Mouse (Mus musculus) megakaryocyte, embryonic 14.5 days (primary cell): Measurements from ENCODE around the gene Banp. TPM values are rescaled to one million over a fixed set of nuclear protein-coding genes. Genes with fewer than 3 reads are reported as not detected.

Source experiments
- H3K27me3 ChIP-seq: replicated peaks from 2 replicates; pipeline ENCODE3; 2012; ENCODE audit warnings: inconsistent platforms
- H3K36me3 ChIP-seq: replicated peaks from 2 replicates; pipeline ENCODE3; 2012; ENCODE audit warnings: low read length, inconsistent platforms, mixed read lengths
- H3K4me1 ChIP-seq: 2 replicates; pipeline ENCODE4 v1.6.1; 2012; ENCODE audit warnings: inconsistent platforms
- H3K4me3 ChIP-seq: replicated peaks from 2 replicates; pipeline ENCODE3; 2012; ENCODE audit warnings: moderate library complexity, mild to moderate bottlenecking, inconsistent platforms
- H3K9me3 ChIP-seq: 2 replicates; pipeline ENCODE4 v1.6.1; 2012; ENCODE audit warnings: inconsistent platforms
- FLI1 ChIP-seq: IDR thresholded peaks from 2 replicates; pipeline ENCODE4 v1.6.1; 2012; ENCODE audit warnings: low read length, inconsistent platforms, mixed read lengths
- GATA1 ChIP-seq: IDR thresholded peaks from 3 replicates; pipeline ENCODE4 v1.6.1; 2012; ENCODE audit warnings: mixed read lengths, low read length, inconsistent platforms, borderline replicate concordance
- polyA plus RNA-seq: library from polyadenylated mRNA; stranded (reverse); fragments of >175 nt; gene quantifications from 2 replicates; pipeline ENCODE4 v1.2.3, GENCODE M21; 2012; ENCODE audit warnings: low replicate concordance; ENCODE audit not compliant: insufficient read depth

Gene Banp
- polyA plus RNA-seq, 1 experiment = 47.5 TPM

GRCm38 (mm10) chr8:122047206-122047870 lies 97.8 kb downstream of the Banp start:
- H3K27me3 ChIP-seq = peaks cover 89% of the 10 kb centered on the region
- H3K9me3 ChIP-seq = no peaks in the 10 kb centered on the region
- H3K4me3 ChIP-seq = no peak overlapping the region
- no peaks in the 10 kb centered on the region for H3K36me3 ChIP-seq
- peaks cover 24% of the 10 kb centered on the region for H3K4me1 ChIP-seq
- no peak for TF ChIP-seq GATA1
- TF ChIP-seq FLI1 = no peak

GRCm38 (mm10) chr8:122049266-122049665 lies 99.7 kb downstream of the Banp start:
- Histone ChIP-seq H3K4me1 (peaks cover 22% of the 10 kb centered on the region), H3K36me3 (no peaks in the 10 kb centered on the region), H3K4me3 (no peak overlapping the region), H3K9me3 (no peaks in the 10 kb centered on the region), H3K27me3 (peaks cover 82% of the 10 kb centered on the region)
- TF ChIP-seq GATA1 (no peak), FLI1 (no peak)

GRCm38 (mm10) chr8:122049923-122050322 lies 100.4 kb downstream of the Banp start:
- Histone ChIP-seq H3K4me3 (no peak overlapping the region), H3K4me1 (peaks cover 22% of the 10 kb centered on the region), H3K27me3 (peaks cover 83% of the 10 kb centered on the region), H3K36me3 (no peaks in the 10 kb centered on the region), H3K9me3 (no peaks in the 10 kb centered on the region)
- TF ChIP-seq FLI1 (no peak), GATA1 (no peak)

GRCm38 (mm10) chr8:122050620-122051019 lies 101.1 kb downstream of the Banp start:
- TF ChIP-seq FLI1 (no peak), GATA1 (no peak)
- H3K4me3 ChIP-seq = no peak overlapping the region
- H3K9me3 ChIP-seq = no peaks in the 10 kb centered on the region
- no peaks in the 10 kb centered on the region for H3K36me3 ChIP-seq
- peaks cover 28% of the 10 kb centered on the region for H3K4me1 ChIP-seq
- peaks cover 83% of the 10 kb centered on the region for H3K27me3 ChIP-seq

GRCm38 (mm10) chr8:122055321-122055720 lies 105.8 kb downstream of the Banp start:
- Histone ChIP-seq H3K9me3 (no peaks in the 10 kb centered on the region), H3K36me3 (peaks cover 8% of the 10 kb centered on the region), H3K27me3 (peaks cover 62% of the 10 kb centered on the region), H3K4me3 (no peak overlapping the region), H3K4me1 (peaks cover 53% of the 10 kb centered on the region)
- TF ChIP-seq FLI1 = no peak
- TF ChIP-seq GATA1 = no peak

- H3K27me3 ChIP-seq = peaks cover 58% of the 10 kb centered on the region
- TF ChIP-seq GATA1 = no peak
- TF ChIP-seq FLI1 = no peak
- H3K4me1 ChIP-seq = peaks cover 53% of the 10 kb centered on the region
- peaks cover under 1% of the 10 kb centered on the region; the same call in 1 of the 2 replicates for H3K9me3 ChIP-seq
- H3K36me3 ChIP-seq = peaks cover 8% of the 10 kb centered on the region
- H3K4me3 ChIP-seq = no peak overlapping the region
These were observed 106.6 kb downstream of the Banp start for GRCm38 (mm10) chr8:122056113-122056512.

- H3K27me3 ChIP-seq = peaks cover 51% of the 10 kb centered on the region
- H3K4me3 ChIP-seq = peak overlapping the region; percentile 83
- no peak for TF ChIP-seq GATA1
- TF ChIP-seq FLI1 = no peak
- peaks cover 8% of the 10 kb centered on the region for H3K9me3 ChIP-seq
- H3K4me1 ChIP-seq = peaks cover 45% of the 10 kb centered on the region
- peaks cover 8% of the 10 kb centered on the region for H3K36me3 ChIP-seq
These were observed 107.3 kb downstream of the Banp start for GRCm38 (mm10) chr8:122056882-122057281.

- Histone ChIP-seq H3K4me1 (peaks cover 34% of the 10 kb centered on the region), H3K4me3 (no peak overlapping the region), H3K27me3 (peaks cover 53% of the 10 kb centered on the region), H3K36me3 (peaks cover 8% of the 10 kb centered on the region), H3K9me3 (peaks cover 12% of the 10 kb centered on the region)
- TF ChIP-seq GATA1 (no peak), FLI1 (no peak)
These were observed 109.0 kb downstream of the Banp start for GRCm38 (mm10) chr8:122058510-122058909.

GRCm38 (mm10) chr8:122058951-122059350 lies 109.4 kb downstream of the Banp start:
- TF ChIP-seq GATA1 = no peak
- no peak for TF ChIP-seq FLI1
- H3K4me3 ChIP-seq = peak overlapping the region; percentile 19

GRCm38 (mm10) chr8:122062508-122063223 lies 113.1 kb downstream of the Banp start:
- Histone ChIP-seq H3K9me3 (peaks cover 12% of the 10 kb centered on the region), H3K36me3 (no peaks in the 10 kb centered on the region), H3K4me3 (no peak overlapping the region), H3K27me3 (peaks cover 58% of the 10 kb centered on the region), H3K4me1 (peaks cover 9% of the 10 kb centered on the region; the same call in 1 of the 2 replicates)
- TF ChIP-seq GATA1 (no peak), FLI1 (no peak)

More at GRCm38 (mm10) chr8:122058951-122059350, 109.4 kb downstream of the Banp start:
- peaks cover 8% of the 10 kb centered on the region for H3K36me3 ChIP-seq
- H3K9me3 ChIP-seq = peaks cover 12% of the 10 kb centered on the region
- peaks cover 51% of the 10 kb centered on the region for H3K27me3 ChIP-seq
- H3K4me1 ChIP-seq = peaks cover 34% of the 10 kb centered on the region
